Mouse (Mus musculus): ENCODE measurements around the gene Atp5e. TPM values are rescaled to one million over a fixed set of nuclear protein-coding genes. Genes with fewer than 3 reads are reported as not detected.

Gene Atp5e
- polyA plus RNA-seq, 1 experiment from 2014 or later: 529 TPM

DNA sequence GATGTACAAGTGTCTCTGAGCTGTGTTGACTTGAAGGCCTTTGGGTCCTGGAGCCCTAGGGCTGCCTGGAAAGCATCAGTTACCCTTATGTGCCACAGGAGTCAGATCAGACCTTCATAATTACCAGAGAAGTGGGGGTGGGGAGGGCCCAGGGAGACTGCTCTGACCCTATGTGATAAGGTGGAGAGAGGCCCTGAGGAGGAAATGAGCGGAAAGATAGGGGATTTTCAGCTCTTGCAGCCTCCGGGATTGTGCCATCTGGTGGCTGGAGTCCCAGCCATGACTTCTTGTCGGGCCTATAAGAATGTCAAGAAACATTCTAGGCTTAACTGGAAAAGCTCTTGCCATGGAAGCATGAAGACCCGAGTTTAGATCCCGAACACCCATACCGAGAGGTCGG, 10.2 kb downstream of the Atp5e start:
- H3K9ac ChIP-seq (replicated peaks; ENCODE audit: low read depth, low read length): no peak overlapping the region
- no peaks in the 10 kb centered on the region for H3K27me3 ChIP-seq (replicated peaks; ENCODE audit: control insufficient read depth, insufficient read depth, low read length)
- H3K27ac ChIP-seq (ENCODE audit: low read length): no peak overlapping the region
- no peaks in the 10 kb centered on the region for H3K9me3 ChIP-seq (ENCODE audit: control insufficient read depth, low read length)
- H3K36me3 ChIP-seq (ENCODE audit: control insufficient read depth, insufficient read depth): no peaks in the 10 kb centered on the region
- no peak overlapping the region for H3K4me2 ChIP-seq (ENCODE audit: low read length)
- ATAC-seq: no peak
- no peak overlapping the region for H3K4me3 ChIP-seq (replicated peaks; ENCODE audit: low read length)
- WGBS: 75% methylated on average over 7 of the region's 7 CpGs
- no peaks in the 10 kb centered on the region for H3K4me1 ChIP-seq (replicated peaks; ENCODE audit: control insufficient read depth, insufficient read depth, low read length)

DNA sequence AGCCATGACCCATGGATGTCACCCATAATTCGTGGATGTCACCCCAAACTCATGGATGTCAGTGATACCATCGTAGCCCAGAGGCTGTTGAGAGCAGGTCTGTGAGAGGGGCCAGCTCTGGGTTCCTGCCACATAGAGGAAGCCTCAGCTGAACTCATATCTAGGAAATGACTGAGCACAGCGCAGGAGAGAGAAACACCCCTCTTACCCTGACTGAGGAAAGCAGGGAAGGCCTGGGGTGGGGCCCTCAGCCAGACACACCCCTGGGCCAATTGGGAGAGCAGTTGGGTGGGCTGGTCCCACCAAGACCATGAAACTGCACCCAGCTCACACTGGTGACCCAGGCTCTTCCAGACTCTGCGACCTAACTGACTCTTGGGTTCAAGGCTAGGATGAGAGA, 13.6 kb downstream of the Atp5e start, which contains the start of gene Tubb1:
Gene Tubb1 (plus strand): TSS at position 343 of the 400 bp plus-strand sequence.
- no peak for ATAC-seq
- Histone ChIP-seq H3K9me3 (ENCODE audit: control insufficient read depth, low read length) (no peaks in the 10 kb centered on the region), H3K4me3 (replicated peaks; ENCODE audit: low read length) (no peak within 1 kb of the TSS), H3K4me1 (replicated peaks; ENCODE audit: control insufficient read depth, insufficient read depth, low read length) (no peaks in the 10 kb centered on the region), H3K36me3 (ENCODE audit: control insufficient read depth, insufficient read depth) (no peaks in the 10 kb centered on the region), H3K4me2 (ENCODE audit: low read length) (no peak within 1 kb of the TSS), H3K27me3 (replicated peaks; ENCODE audit: control insufficient read depth, insufficient read depth, low read length) (no peaks in the 10 kb centered on the region), H3K9ac (replicated peaks; ENCODE audit: low read depth, low read length) (no peak within 1 kb of the TSS), H3K27ac (ENCODE audit: low read length) (no peak within 1 kb of the TSS)
- WGBS: 84% methylated on average over 4 of the region's 4 CpGs

DNA sequence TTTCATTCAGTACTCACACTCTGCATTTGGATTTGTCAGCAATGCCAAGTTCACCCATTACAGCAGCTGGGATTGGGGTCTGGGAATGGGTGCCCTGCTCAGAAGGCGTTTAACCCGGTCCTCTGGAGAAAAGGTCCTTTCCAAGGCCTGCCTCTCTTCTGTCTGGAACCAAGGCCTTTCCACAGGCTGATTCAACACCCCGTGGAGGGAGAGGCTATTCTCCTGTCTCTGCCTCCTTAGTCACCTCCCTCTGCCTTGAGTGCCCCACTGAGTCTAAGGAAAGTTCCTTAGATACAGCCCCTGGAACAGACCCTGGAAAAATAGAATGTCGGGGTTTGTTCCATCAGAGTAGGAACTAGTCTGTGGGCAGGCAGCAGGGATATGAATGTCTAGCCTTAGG, 15.5 kb downstream of the Atp5e start:
- no peak overlapping the region for H3K4me3 ChIP-seq (replicated peaks; ENCODE audit: low read length)
- no peaks in the 10 kb centered on the region for H3K27me3 ChIP-seq (replicated peaks; ENCODE audit: control insufficient read depth, insufficient read depth, low read length)
- WGBS: 93% methylated on average over 4 of the region's 4 CpGs
- H3K9me3 ChIP-seq (ENCODE audit: control insufficient read depth, low read length): no peaks in the 10 kb centered on the region
- no peaks in the 10 kb centered on the region for H3K4me1 ChIP-seq (replicated peaks; ENCODE audit: control insufficient read depth, insufficient read depth, low read length)
- H3K4me2 ChIP-seq (ENCODE audit: low read length): no peak overlapping the region
- H3K9ac ChIP-seq (replicated peaks; ENCODE audit: low read depth, low read length): no peak overlapping the region
- ATAC-seq: no peak
- no peaks in the 10 kb centered on the region for H3K36me3 ChIP-seq (ENCODE audit: control insufficient read depth, insufficient read depth)
- H3K27ac ChIP-seq (ENCODE audit: low read length): no peak overlapping the region

DNA sequence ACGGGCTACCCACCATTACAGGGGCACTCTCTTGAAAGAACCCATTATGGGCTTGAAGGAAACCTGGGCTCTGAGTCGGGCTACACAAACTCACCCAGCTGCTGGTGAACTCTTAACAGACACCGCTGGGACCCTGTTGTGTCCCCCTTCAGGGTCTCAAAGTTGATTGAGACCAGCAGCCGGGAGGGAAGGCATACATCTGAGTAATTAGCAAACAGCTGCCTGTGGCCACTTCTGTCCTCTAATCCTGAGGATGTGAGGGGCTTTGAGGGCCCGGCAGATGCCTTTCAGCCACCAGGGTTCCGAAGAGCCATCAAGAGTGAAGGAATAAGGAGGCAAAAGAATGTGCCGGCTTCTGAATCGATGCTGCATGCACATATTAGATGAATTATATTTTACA, 17.0 kb downstream of the Atp5e start:
- Histone ChIP-seq H3K4me3 (replicated peaks; ENCODE audit: low read length) (no peak overlapping the region), H3K9me3 (ENCODE audit: control insufficient read depth, low read length) (no peaks in the 10 kb centered on the region), H3K4me1 (replicated peaks; ENCODE audit: control insufficient read depth, insufficient read depth, low read length) (no peaks in the 10 kb centered on the region), H3K36me3 (ENCODE audit: control insufficient read depth, insufficient read depth) (no peaks in the 10 kb centered on the region), H3K27me3 (replicated peaks; ENCODE audit: control insufficient read depth, insufficient read depth, low read length) (no peaks in the 10 kb centered on the region), H3K4me2 (ENCODE audit: low read length) (no peak overlapping the region), H3K9ac (replicated peaks; ENCODE audit: low read depth, low read length) (no peak overlapping the region), H3K27ac (ENCODE audit: low read length) (no peak overlapping the region)
- ATAC-seq: no peak
- WGBS: 53% methylated on average over 8 of the region's 8 CpGs

DNA sequence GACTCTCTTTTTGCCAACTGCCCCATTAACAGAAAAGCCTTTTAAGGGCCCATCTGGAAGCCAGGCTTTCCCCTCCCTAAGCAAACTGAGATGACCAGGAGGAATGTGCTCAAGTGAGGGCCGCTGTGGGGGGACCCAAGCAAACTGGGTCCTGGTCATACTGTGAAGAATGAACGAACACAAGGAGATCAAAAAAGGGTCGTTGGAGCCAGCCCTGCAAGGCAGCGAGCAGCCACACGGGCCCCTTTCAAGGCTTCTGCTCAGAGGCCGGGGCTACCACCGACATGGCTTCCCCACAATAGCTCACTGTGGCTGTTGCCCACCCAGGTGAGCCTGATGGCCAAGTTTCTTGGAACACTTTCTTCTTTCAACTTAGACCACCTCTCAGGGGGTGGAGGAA, 17.4 kb downstream of the Atp5e start:
- H3K36me3 ChIP-seq (ENCODE audit: control insufficient read depth, insufficient read depth): no peaks in the 10 kb centered on the region
- no peak overlapping the region for H3K4me3 ChIP-seq (replicated peaks; ENCODE audit: low read length)
- H3K4me1 ChIP-seq (replicated peaks; ENCODE audit: control insufficient read depth, insufficient read depth, low read length): no peaks in the 10 kb centered on the region
- 58% methylated on average over 7 of the region's 7 CpGs for WGBS
- no peak for ATAC-seq
- H3K4me2 ChIP-seq (ENCODE audit: low read length): no peak overlapping the region
- H3K27ac ChIP-seq (ENCODE audit: low read length): no peak overlapping the region
- no peaks in the 10 kb centered on the region for H3K27me3 ChIP-seq (replicated peaks; ENCODE audit: control insufficient read depth, insufficient read depth, low read length)
- no peaks in the 10 kb centered on the region for H3K9me3 ChIP-seq (ENCODE audit: control insufficient read depth, low read length)
- no peak overlapping the region for H3K9ac ChIP-seq (replicated peaks; ENCODE audit: low read depth, low read length)

DNA sequence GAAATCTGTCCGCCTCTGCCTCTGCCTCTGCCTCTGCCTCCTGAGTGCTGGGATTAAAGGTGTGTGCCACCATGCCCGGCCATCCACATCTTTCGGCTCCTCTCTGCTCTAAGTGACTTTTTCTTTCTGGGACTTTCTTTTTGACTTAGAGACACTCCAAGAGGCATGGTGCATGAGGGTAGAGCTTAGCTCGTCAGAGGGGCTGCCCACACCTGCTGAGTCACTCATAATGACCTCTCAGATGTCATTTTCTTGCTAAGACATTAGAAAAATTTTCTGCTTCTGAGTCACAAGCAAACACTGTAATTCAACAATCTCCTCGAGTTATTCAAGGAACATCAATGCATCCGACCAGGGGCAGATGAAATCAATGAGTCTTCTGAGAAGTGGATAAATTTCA, 18.9 kb downstream of the Atp5e start:
- 86% methylated on average over 6 of the region's 6 CpGs for WGBS
- H3K27me3 ChIP-seq (replicated peaks; ENCODE audit: control insufficient read depth, insufficient read depth, low read length): no peaks in the 10 kb centered on the region
- H3K9me3 ChIP-seq (ENCODE audit: control insufficient read depth, low read length): no peaks in the 10 kb centered on the region
- H3K9ac ChIP-seq (replicated peaks; ENCODE audit: low read depth, low read length): no peak overlapping the region
- H3K4me1 ChIP-seq (replicated peaks; ENCODE audit: control insufficient read depth, insufficient read depth, low read length): no peaks in the 10 kb centered on the region
- H3K36me3 ChIP-seq (ENCODE audit: control insufficient read depth, insufficient read depth): no peaks in the 10 kb centered on the region
- no peak overlapping the region for H3K4me2 ChIP-seq (ENCODE audit: low read length)
- ATAC-seq: no peak
- no peak overlapping the region for H3K4me3 ChIP-seq (replicated peaks; ENCODE audit: low read length)
- H3K27ac ChIP-seq (ENCODE audit: low read length): no peak overlapping the region

DNA sequence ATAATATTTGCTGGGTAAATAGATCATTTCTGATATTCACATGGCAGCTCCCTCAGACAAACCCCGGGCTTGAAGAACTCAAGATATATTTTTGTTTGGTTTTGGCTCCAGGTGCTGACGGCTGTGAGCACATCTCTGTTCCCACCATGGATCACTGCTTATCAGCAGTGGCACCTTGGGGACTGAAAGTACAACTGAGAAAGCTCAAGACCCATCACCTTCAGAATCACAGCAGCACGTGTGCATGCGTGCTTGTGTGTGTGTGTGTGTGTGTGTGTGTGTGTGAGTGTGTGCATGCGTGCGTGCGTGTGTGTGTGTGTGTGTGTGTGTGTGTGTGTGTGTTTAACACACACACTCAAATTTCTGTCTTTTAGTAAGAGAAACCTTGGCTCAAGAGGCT, 19.5 kb downstream of the Atp5e start:
- H3K9me3 ChIP-seq (ENCODE audit: control insufficient read depth, low read length): no peaks in the 10 kb centered on the region
- WGBS: 93% methylated on average over 7 of the region's 7 CpGs
- H3K9ac ChIP-seq (replicated peaks; ENCODE audit: low read depth, low read length): no peak overlapping the region
- ATAC-seq: no peak
- peaks cover 1% of the 10 kb centered on the region for H3K4me1 ChIP-seq (replicated peaks; ENCODE audit: control insufficient read depth, insufficient read depth, low read length)
- H3K27ac ChIP-seq (ENCODE audit: low read length): no peak overlapping the region
- H3K4me2 ChIP-seq (ENCODE audit: low read length): no peak overlapping the region
- no peak overlapping the region for H3K4me3 ChIP-seq (replicated peaks; ENCODE audit: low read length)
- no peaks in the 10 kb centered on the region for H3K27me3 ChIP-seq (replicated peaks; ENCODE audit: control insufficient read depth, insufficient read depth, low read length)
- no peaks in the 10 kb centered on the region for H3K36me3 ChIP-seq (ENCODE audit: control insufficient read depth, insufficient read depth)

DNA sequence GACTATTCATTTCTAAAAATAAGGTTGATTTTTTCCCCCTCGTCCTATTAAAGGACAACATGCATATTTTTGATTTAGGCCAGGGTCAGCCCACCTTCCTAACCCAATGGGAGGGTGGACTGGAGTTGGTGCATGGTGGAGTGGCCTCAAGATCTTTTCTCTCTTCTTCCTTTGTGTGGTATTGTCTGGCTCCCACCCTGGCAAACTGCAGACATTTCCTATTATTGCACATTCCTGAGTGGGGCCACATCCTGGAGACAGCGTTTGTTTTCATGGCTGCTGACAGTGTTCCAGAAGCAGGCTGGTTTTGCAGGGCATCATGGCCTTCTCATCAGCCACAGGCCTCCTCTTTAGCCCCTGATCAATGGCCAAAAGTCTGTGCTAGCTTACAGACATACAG, 20.9 kb downstream of the Atp5e start:
- no peaks in the 10 kb centered on the region for H3K36me3 ChIP-seq (ENCODE audit: control insufficient read depth, insufficient read depth)
- peaks cover 15% of the 10 kb centered on the region for H3K4me1 ChIP-seq (replicated peaks; ENCODE audit: control insufficient read depth, insufficient read depth, low read length)
- H3K27me3 ChIP-seq (replicated peaks; ENCODE audit: control insufficient read depth, insufficient read depth, low read length): no peaks in the 10 kb centered on the region
- no peak overlapping the region for H3K9ac ChIP-seq (replicated peaks; ENCODE audit: low read depth, low read length)
- H3K9me3 ChIP-seq (ENCODE audit: control insufficient read depth, low read length): no peaks in the 10 kb centered on the region
- 55% methylated on average over 2 of the region's 2 CpGs for WGBS
- ATAC-seq: no peak
- no peak overlapping the region for H3K4me2 ChIP-seq (ENCODE audit: low read length)
- H3K4me3 ChIP-seq (replicated peaks; ENCODE audit: low read length): no peak overlapping the region
- no peak overlapping the region for H3K27ac ChIP-seq (ENCODE audit: low read length)

DNA sequence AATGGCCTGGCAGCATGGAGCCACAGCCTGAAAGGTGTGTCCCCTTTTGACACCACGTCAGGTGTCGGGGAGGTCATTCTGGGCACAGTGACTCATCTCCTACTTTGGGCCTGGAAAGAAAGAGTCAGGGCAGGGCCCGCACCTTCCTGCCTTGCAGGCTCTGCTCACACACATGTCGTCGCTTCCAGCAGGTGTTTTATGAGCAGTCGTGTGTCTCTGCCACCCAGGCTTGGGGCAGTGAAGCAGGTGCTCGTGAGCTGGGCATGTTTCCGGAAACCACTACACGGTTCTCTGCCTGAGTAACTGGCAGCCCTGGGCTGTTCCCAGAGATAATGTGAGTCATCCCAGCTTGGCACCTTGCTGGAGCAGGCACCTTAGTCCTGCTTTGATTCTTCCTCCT, 21.4 kb downstream of the Atp5e start:
- Histone ChIP-seq H3K4me1 (replicated peaks; ENCODE audit: control insufficient read depth, insufficient read depth, low read length) (peaks cover 18% of the 10 kb centered on the region), H3K9me3 (ENCODE audit: control insufficient read depth, low read length) (no peaks in the 10 kb centered on the region), H3K9ac (replicated peaks; ENCODE audit: low read depth, low read length) (no peak overlapping the region), H3K36me3 (ENCODE audit: control insufficient read depth, insufficient read depth) (no peaks in the 10 kb centered on the region), H3K4me2 (ENCODE audit: low read length) (no peak overlapping the region), H3K27ac (ENCODE audit: low read length) (no peak overlapping the region), H3K27me3 (replicated peaks; ENCODE audit: control insufficient read depth, insufficient read depth, low read length) (no peaks in the 10 kb centered on the region), H3K4me3 (replicated peaks; ENCODE audit: low read length) (no peak overlapping the region)
- no peak for ATAC-seq
- WGBS: 86% methylated on average over 9 of the region's 9 CpGs

DNA sequence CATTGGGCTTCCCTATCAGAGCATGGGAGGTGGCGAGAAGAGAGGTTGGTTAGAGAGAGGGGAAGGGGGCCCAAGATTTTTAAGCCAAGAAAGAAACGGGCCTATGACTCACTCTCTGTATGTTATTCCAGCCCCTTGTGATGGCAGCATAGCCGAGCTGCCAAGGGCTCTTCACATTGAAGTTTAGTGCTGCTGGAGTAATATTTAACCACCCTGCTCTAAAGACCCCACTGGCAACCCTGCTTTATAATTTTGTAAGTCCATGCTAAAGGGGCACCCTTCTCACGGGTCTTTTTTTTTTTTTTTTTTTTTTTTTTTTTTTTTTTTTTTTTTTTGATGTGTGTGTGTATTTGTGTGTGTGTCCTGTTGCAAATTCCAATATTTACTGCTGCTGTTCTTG, 22.0 kb downstream of the Atp5e start:
- H3K4me3 ChIP-seq (replicated peaks; ENCODE audit: low read length): no peak overlapping the region
- no peaks in the 10 kb centered on the region for H3K9me3 ChIP-seq (ENCODE audit: control insufficient read depth, low read length)
- ATAC-seq: no peak
- no peak overlapping the region for H3K9ac ChIP-seq (replicated peaks; ENCODE audit: low read depth, low read length)
- no peak overlapping the region for H3K4me2 ChIP-seq (ENCODE audit: low read length)
- no peaks in the 10 kb centered on the region for H3K27me3 ChIP-seq (replicated peaks; ENCODE audit: control insufficient read depth, insufficient read depth, low read length)
- WGBS: 77% methylated on average over 4 of the region's 4 CpGs
- no peaks in the 10 kb centered on the region for H3K36me3 ChIP-seq (ENCODE audit: control insufficient read depth, insufficient read depth)
- H3K4me1 ChIP-seq (replicated peaks; ENCODE audit: control insufficient read depth, insufficient read depth, low read length): peaks cover 18% of the 10 kb centered on the region
- H3K27ac ChIP-seq (ENCODE audit: low read length): no peak overlapping the region
